Mouse (Mus musculus) MEL (cell line): ENCODE results near the gene Hcrtr1. TPM values are rescaled to one million over a fixed set of nuclear protein-coding genes. Genes with fewer than 3 reads are reported as not detected.
A peak's percentile ranks its signal among the peaks of the same experiment; 100 is the strongest.

ENCODE experiments used
- DNase-seq: peaks from one replicate; pipeline ENCODE4 v3.0.0; 2011; ENCODE audit warnings: low read depth, low spot score
- H3K27ac ChIP-seq: 2 replicates; pipeline ENCODE4 v1.5.1; 2012; ENCODE audit warnings: low read depth, mild to moderate bottlenecking, control low read depth, low read length, moderate library complexity; ENCODE audit not compliant: control insufficient read depth
- H3K27me3 ChIP-seq, 2 experiments: fragments of 150-350 bp in 1 of 2; sonication (generic) in 1 of 2; 2 replicates each; pipeline ENCODE4 v1.6.1; 2012; ENCODE audit warnings: low read length in 2 of 2, mild to moderate bottlenecking in 2 of 2, improper control_type of control experiment in 1 of 2, moderate library complexity in 1 of 2; ENCODE audit not compliant: insufficient read depth in 2 of 2, control insufficient read depth in 1 of 2
- H3K36me3 ChIP-seq, 2 experiments: 2 replicates each; pipeline ENCODE4 v1.6.1; 2012 to 2014; ENCODE audit warnings: low read length in 2 of 2, improper control_type of control experiment in 1 of 2, inconsistent platforms in 1 of 2, mild to moderate bottlenecking in 1 of 2; ENCODE audit not compliant: insufficient read depth in 2 of 2, control insufficient read depth in 1 of 2
- H3K4me1 ChIP-seq, 2 experiments: fragments of 150-350 bp in 1 of 2; sonication (generic) in 1 of 2; 2 replicates each; pipeline ENCODE4 v1.6.1; 2012; ENCODE audit warnings: low read length in 2 of 2, improper control_type of control experiment in 1 of 2, mild to moderate bottlenecking in 1 of 2; ENCODE audit not compliant: insufficient read depth in 2 of 2, control insufficient read depth in 1 of 2
- H3K4me3 ChIP-seq, 2 experiments: fragments of 150-350 bp in 1 of 2; sonication (generic) in 1 of 2; 2 replicates each; pipeline ENCODE4 v1.5.1; 2012; ENCODE audit warnings: low read depth in 2 of 2, low read length in 2 of 2, mild to moderate bottlenecking in 2 of 2, moderate library complexity in 2 of 2, control low read depth in 1 of 2, improper control_type of control experiment in 1 of 2; ENCODE audit not compliant: control insufficient read depth in 1 of 2, insufficient read depth in 1 of 2
- H3K79me2 ChIP-seq: 2 replicates; pipeline ENCODE4 v1.6.1; 2012; ENCODE audit warnings: mild to moderate bottlenecking, low read length, moderate library complexity; ENCODE audit not compliant: control insufficient read depth, poor library complexity, insufficient read depth
- H3K9ac ChIP-seq: 2 replicates; pipeline ENCODE4 v1.6.1; 2012; ENCODE audit warnings: low read depth, mild to moderate bottlenecking, control low read depth, low read length, moderate library complexity; ENCODE audit not compliant: control insufficient read depth, poor library complexity, severe bottlenecking
- H3K9me3 ChIP-seq: fragments of 150-350 bp; sonication (generic); replicated peaks from 2 replicates; pipeline ENCODE4 v1.6.1; 2012; ENCODE audit warnings: mild to moderate bottlenecking, low read length, improper control_type of control experiment, moderate library complexity; ENCODE audit not compliant: insufficient read depth
- BHLHE40 ChIP-seq: IDR thresholded peaks from 2 replicates; pipeline ENCODE4 v1.6.1; 2012; ENCODE audit warnings: low read depth, mild to moderate bottlenecking, inconsistent platforms, low read length, improper control_type of control experiment, borderline replicate concordance
- CHD1 ChIP-seq: IDR thresholded peaks from 2 replicates; pipeline ENCODE4 v1.6.1; 2012; ENCODE audit warnings: low read depth, mild to moderate bottlenecking, inconsistent platforms, low read length, improper control_type of control experiment
- CHD2 ChIP-seq: IDR thresholded peaks from 2 replicates; pipeline ENCODE4 v1.6.1; 2011; ENCODE audit warnings: low read length, improper control_type of control experiment
- CTCF ChIP-seq, 3 experiments: IDR thresholded peaks in 2 of 3; conservative IDR thresholded peaks in 1 of 3; 2 replicates each; pipeline ENCODE4 v1.5.1; 2011 to 2012; ENCODE audit warnings: low read length in 3 of 3, low read depth in 2 of 3, mild to moderate bottlenecking in 2 of 3, improper control_type of control experiment in 1 of 3, inconsistent platforms in 1 of 3, mixed read lengths in 1 of 3, moderate library complexity in 1 of 3; ENCODE audit not compliant: control insufficient read depth in 1 of 3, insufficient read depth in 1 of 3, poor library complexity in 1 of 3, severe bottlenecking in 1 of 3
- E2F4 ChIP-seq: IDR thresholded peaks from 2 replicates; pipeline ENCODE4 v1.6.1; 2011; ENCODE audit warnings: low read depth, low read length, improper control_type of control experiment, borderline replicate concordance
- ELF1 ChIP-seq: IDR thresholded peaks from 2 replicates; pipeline ENCODE4 v1.6.1; 2014; ENCODE audit warnings: low read depth, mild to moderate bottlenecking, inconsistent platforms, low read length, improper control_type of control experiment, moderate library complexity
- EP300 ChIP-seq, 2 experiments: IDR thresholded peaks; 2 replicates each; pipeline ENCODE4 v1.6.1; 2011; ENCODE audit warnings: improper control_type of control experiment in 2 of 2, low read length in 2 of 2, low read depth in 1 of 2, mild to moderate bottlenecking in 1 of 2
- ETS1 ChIP-seq: IDR thresholded peaks from 2 replicates; pipeline ENCODE4 v1.6.1; 2012; ENCODE audit warnings: low read depth, mild to moderate bottlenecking, inconsistent platforms, low read length, improper control_type of control experiment, moderate library complexity
- GABPA ChIP-seq: IDR thresholded peaks from 2 replicates; pipeline ENCODE4 v1.6.1; 2012; ENCODE audit warnings: low read depth, mild to moderate bottlenecking, inconsistent platforms, low read length, improper control_type of control experiment, moderate library complexity
- GATA1 ChIP-seq: IDR thresholded peaks from 2 replicates; pipeline ENCODE4 v1.6.1; 2011; ENCODE audit warnings: low read depth, low read length, improper control_type of control experiment
- KAT2A ChIP-seq: conservative IDR thresholded peaks from 2 replicates; pipeline ENCODE4 v1.6.1; 2012; ENCODE audit warnings: low read depth, low read length, improper control_type of control experiment, inconsistent platforms
- MAFK ChIP-seq: IDR thresholded peaks from 2 replicates; pipeline ENCODE4 v1.6.1; 2011; ENCODE audit warnings: low read depth, mild to moderate bottlenecking, low read length, improper control_type of control experiment, borderline replicate concordance
- MAZ ChIP-seq: IDR thresholded peaks from 2 replicates; pipeline ENCODE4 v1.6.1; 2012; ENCODE audit warnings: low read depth, mild to moderate bottlenecking, inconsistent platforms, low read length, improper control_type of control experiment
- MXI1 ChIP-seq: IDR thresholded peaks from 2 replicates; pipeline ENCODE4 v1.6.1; 2011; ENCODE audit warnings: mild to moderate bottlenecking, low read depth, low read length, improper control_type of control experiment
- NELFE ChIP-seq: IDR thresholded peaks from 2 replicates; pipeline ENCODE4 v1.6.1; 2011; ENCODE audit warnings: low read depth, low read length, improper control_type of control experiment
- NRF1 ChIP-seq: IDR thresholded peaks from 2 replicates; pipeline ENCODE4 v1.6.1; 2014; ENCODE audit warnings: low read depth, mild to moderate bottlenecking, inconsistent platforms, low read length, improper control_type of control experiment, moderate library complexity; ENCODE audit not compliant: poor library complexity, insufficient read depth, severe bottlenecking
- POLR2A ChIP-seq, 2 experiments: IDR thresholded peaks; 2 replicates each; pipeline ENCODE4 v1.6.1; 2011 to 2012; ENCODE audit warnings: low read length in 2 of 2, mild to moderate bottlenecking in 2 of 2, control low read depth in 1 of 2, improper control_type of control experiment in 1 of 2, low read depth in 1 of 2, moderate library complexity in 1 of 2; ENCODE audit not compliant: control insufficient read depth in 1 of 2, insufficient read depth in 1 of 2, poor library complexity in 1 of 2
- POLR2AphosphoS2 ChIP-seq: IDR thresholded peaks from 2 replicates; pipeline ENCODE4 v1.6.1; 2011; ENCODE audit warnings: low read length, improper control_type of control experiment
- POLR2AphosphoS5 ChIP-seq: IDR thresholded peaks from 2 replicates; pipeline ENCODE4 v1.6.1; 2012; ENCODE audit warnings: low read depth, borderline replicate concordance, mild to moderate bottlenecking, inconsistent platforms, low read length, moderate library complexity, mixed read lengths
- RAD21 ChIP-seq: IDR thresholded peaks from 2 replicates; pipeline ENCODE4 v1.6.1; 2011; ENCODE audit warnings: mild to moderate bottlenecking, low read depth, low read length, improper control_type of control experiment
- RCOR1 ChIP-seq: IDR thresholded peaks from 2 replicates; pipeline ENCODE4 v1.6.1; 2012; ENCODE audit warnings: low read depth, mild to moderate bottlenecking, inconsistent platforms, low read length, improper control_type of control experiment
- SIN3A ChIP-seq: IDR thresholded peaks from 2 replicates; pipeline ENCODE4 v1.6.1; 2012; ENCODE audit warnings: low read length, improper control_type of control experiment, inconsistent platforms
- TBP ChIP-seq: IDR thresholded peaks from 2 replicates; pipeline ENCODE4 v1.8.0; 2011; ENCODE audit warnings: low read depth, low read length, improper control_type of control experiment
- TCF12 ChIP-seq: IDR thresholded peaks from 2 replicates; pipeline ENCODE4 v1.6.1; 2014; ENCODE audit warnings: low read depth, mild to moderate bottlenecking, inconsistent platforms, low read length, improper control_type of control experiment, moderate library complexity
- USF1 ChIP-seq: IDR thresholded peaks from 2 replicates; pipeline ENCODE4 v1.6.1; 2014; ENCODE audit warnings: low read depth, mild to moderate bottlenecking, inconsistent platforms, low read length, improper control_type of control experiment, moderate library complexity
- USF2 ChIP-seq, 2 experiments: IDR thresholded peaks; 2 replicates each; pipeline ENCODE4 v1.6.1; 2011 to 2012; ENCODE audit warnings: improper control_type of control experiment in 2 of 2, low read length in 2 of 2, borderline replicate concordance in 1 of 2, inconsistent platforms in 1 of 2, low read depth in 1 of 2, mild to moderate bottlenecking in 1 of 2; ENCODE audit not compliant: insufficient read depth in 1 of 2
- ZC3H11A ChIP-seq: IDR thresholded peaks from 2 replicates; pipeline ENCODE4 v1.6.1; 2012; ENCODE audit warnings: low read depth, mild to moderate bottlenecking, inconsistent platforms, low read length, improper control_type of control experiment
- ZNF384 ChIP-seq: IDR thresholded peaks from 2 replicates; pipeline ENCODE4 v1.6.1; 2012; ENCODE audit warnings: low read depth, mild to moderate bottlenecking, inconsistent platforms, low read length, improper control_type of control experiment
- polyA plus RNA-seq, 2 experiments: library from polyadenylated mRNA; stranded (reverse) in 1 of 2; unstranded in 1 of 2; fragments of >175 nt in 1 of 2; fragments of >200 nt in 1 of 2; gene quantifications; 2 replicates each; pipeline versions ENCODE4 v1.2.1 to v1.2.4; 2012; ENCODE audit warnings: low replicate concordance in 2 of 2, low read depth in 1 of 2; ENCODE audit not compliant: insufficient read length in 2 of 2, insufficient read depth in 1 of 2, missing spikeins in 1 of 2
- total RNA-seq: library from RNA; depleted of rRNA; stranded (reverse); fragments of 300-350 nt; gene quantifications from 2 replicates; pipeline ENCODE4 v1.2.3, GENCODE M21; 2012

The Hcrtr1 gene
- total and polyA plus RNA-seq, 3 experiments, result not detected

GRCm38 (mm10) chr4:130108929-130109328 lies 30.2 kb downstream of the Hcrtr1 start:
- Histone ChIP-seq H3K36me3 (peaks cover 0 to 15% of the 10 kb centered on the region in 2 experiments; a peak in 2 of 4 replicates), H3K4me3 (no peak overlapping the region), H3K27me3 (no peaks in the 10 kb centered on the region), H3K27ac (peak overlapping the region; percentile 22; the same call in 1 of the 2 replicates), H3K9ac (peak overlapping the region; percentile 9; the same call in 1 of the 2 replicates), H3K79me2 (no peaks in the 10 kb centered on the region; the same call in 1 of the 2 replicates), H3K4me1 (peaks cover 0 to 22% of the 10 kb centered on the region in 2 experiments; a peak in 3 of 4 replicates), H3K9me3 (no peaks in the 10 kb centered on the region)
- TF ChIP-seq GATA1, result no peak
- peak; percentile 12; the same call in 1 of the 2 replicates for TF ChIP-seq ELF1
- no peak for TF ChIP-seq POLR2AphosphoS5
- TF ChIP-seq CHD1, result no peak
- TF ChIP-seq POLR2A (IDR thresholded peaks at IDR 0.05; ENCODE audit: control insufficient read depth in 1 of 2, insufficient read depth in 1 of 2, low read depth in 1 of 2, low read length in 2 of 2, poor library complexity in 1 of 2), result no peak
- DNase-seq, result peak; percentile 66

GRCm38 (mm10) chr4:130107444-130108131 lies 31.6 kb downstream of the Hcrtr1 start:
- Histone ChIP-seq H3K27ac (peak overlapping the region; percentile 86), H3K36me3 (peaks cover 0 to 14% of the 10 kb centered on the region in 2 experiments; a peak in 2 of 4 replicates)
- 0 out of 2 replicates have a peak, but pooled peaks have one; percentile 14 for TF ChIP-seq CHD2
- peak; percentile 51; the same call in 1 of the 2 replicates for TF ChIP-seq E2F4
- no peak for TF ChIP-seq ZNF384
- peak; percentile 86 for TF ChIP-seq ELF1
- no peak; the same call in 1 of the 2 replicates for TF ChIP-seq KAT2A
- TF ChIP-seq GATA1, result no peak
- TF ChIP-seq NRF1, result no peak
- TF ChIP-seq POLR2A (IDR thresholded peaks at IDR 0.05; ENCODE audit: control insufficient read depth in 1 of 2, insufficient read depth in 1 of 2, low read depth in 1 of 2, low read length in 2 of 2, poor library complexity in 1 of 2), result peak; percentile 21 to 63; a peak in 1 of 4 replicates
- peak; percentile 64 for TF ChIP-seq NELFE
- TF ChIP-seq TCF12, result no peak; the same call in 1 of the 2 replicates
- TF ChIP-seq BHLHE40, result peak; percentile 13; the same call in 1 of the 2 replicates
- peak; percentile 10; the same call in 1 of the 2 replicates for TF ChIP-seq ZC3H11A
- TF ChIP-seq RAD21, result no peak
- peak; percentile 77; the same call in 1 of the 2 replicates for TF ChIP-seq MAZ
- TF ChIP-seq SIN3A, result peak; percentile 86
- TF ChIP-seq CHD1, result no peak
- peak; percentile 31; the same call in 1 of the 2 replicates for TF ChIP-seq RCOR1
- peak; percentile 57 for TF ChIP-seq TBP
- TF ChIP-seq GABPA, result 0 out of 2 replicates have a peak, but pooled peaks have one; percentile 15
- no peak for TF ChIP-seq USF2 (IDR thresholded peaks at IDR 0.05; ENCODE audit: borderline replicate concordance in 1 of 2, insufficient read depth in 1 of 2, low read depth in 1 of 2, low read length in 2 of 2)
- no peak for TF ChIP-seq CTCF (IDR thresholded peaks at IDR 0.05 in 2 of 3, conservative IDR thresholded peaks at IDR 0.05 in 1 of 3; ENCODE audit: control insufficient read depth in 1 of 3, insufficient read depth in 1 of 3, low read depth in 2 of 3, low read length in 3 of 3, poor library complexity in 1 of 3, severe bottlenecking in 1 of 3)
- peak; percentile 81; the same call in 1 of the 2 replicates for TF ChIP-seq MXI1
- peak; percentile 48; the same call in 1 of the 2 replicates for TF ChIP-seq POLR2AphosphoS2
- no peak for TF ChIP-seq USF1
- no peak for TF ChIP-seq ETS1
- 0 out of 2 replicates have a peak, but pooled peaks have one; percentile 17 for TF ChIP-seq MAFK
- TF ChIP-seq EP300 (IDR thresholded peaks at IDR 0.05; ENCODE audit: low read depth in 1 of 2, low read length in 2 of 2), result peak in 1 of 2 experiments; percentile 40; a peak in 3 of 4 replicates

More at GRCm38 (mm10) chr4:130107444-130108131, 31.6 kb downstream of the Hcrtr1 start:
- Histone ChIP-seq H3K9ac (peak overlapping the region; percentile 77), H3K4me1 (peaks cover 0 to 18% of the 10 kb centered on the region in 2 experiments; a peak in 3 of 4 replicates), H3K9me3 (no peaks in the 10 kb centered on the region), H3K4me3 (peak overlapping the region; percentile 88 to 93), H3K79me2 (no peaks in the 10 kb centered on the region; the same call in 1 of the 2 replicates), H3K27me3 (no peaks in the 10 kb centered on the region)
- peak; percentile 99 for DNase-seq
